Mouse (Mus musculus) kidney, embryonic 14.5 days (tissue): ENCODE measurements around the gene Mgat5. TPM values are rescaled to one million over a fixed set of nuclear protein-coding genes. Genes with fewer than 3 reads are reported as not detected.

ENCODE experiments used
- ATAC-seq: fragments of 200-750 bp; cut with Nextera tagmentation; 2 replicates; pipeline ENCODE4 v1.8.0; 2017; ENCODE audit warnings: moderate number of reproducible peaks, mild to moderate bottlenecking, moderate TSS enrichment, moderate library complexity; ENCODE audit not compliant: low FRiP score, low TSS enrichment
- H3K27ac ChIP-seq: fragments of 300-500 bp; sonication (generic); 2 replicates; pipeline ENCODE4 v1.5.1; 2014; ENCODE audit warnings: low read depth, mild to moderate bottlenecking, low read length, moderate library complexity, mixed read lengths
- H3K27me3 ChIP-seq: fragments of 300-500 bp; sonication (generic); 2 replicates; pipeline ENCODE4 v1.6.1; 2014; ENCODE audit warnings: mild to moderate bottlenecking, low read length; ENCODE audit not compliant: control insufficient read depth, insufficient read depth
- H3K36me3 ChIP-seq: fragments of 300-500 bp; sonication (generic); 2 replicates; pipeline ENCODE4 v1.6.1; 2014; ENCODE audit warnings: low read length, mixed read lengths; ENCODE audit not compliant: control insufficient read depth, insufficient read depth
- H3K4me1 ChIP-seq: fragments of 300-500 bp; sonication (generic); 2 replicates; pipeline ENCODE4 v1.6.1; 2014; ENCODE audit warnings: low read length, mixed read lengths; ENCODE audit not compliant: control insufficient read depth, insufficient read depth
- H3K4me2 ChIP-seq: fragments of 300-500 bp; sonication (generic); replicated peaks from 2 replicates; pipeline ENCODE4 v1.6.1; 2014; ENCODE audit warnings: low read depth, mild to moderate bottlenecking, low read length
- H3K4me3 ChIP-seq: fragments of 300-500 bp; sonication (generic); 2 replicates; pipeline ENCODE4 v1.5.1; 2014; ENCODE audit warnings: mild to moderate bottlenecking, low read length
- H3K9ac ChIP-seq: fragments of 300-500 bp; sonication (generic); 2 replicates; pipeline ENCODE4 v1.6.1; 2014; ENCODE audit warnings: low read depth, mild to moderate bottlenecking, low read length, moderate library complexity
- H3K9me3 ChIP-seq: fragments of 300-500 bp; sonication (generic); 2 replicates; pipeline ENCODE4 v1.6.1; 2016; ENCODE audit warnings: low read length; ENCODE audit not compliant: control insufficient read depth
- WGBS: fragments of 180-500 bp; shearing (Covaris S2); extraction: QIAGEN DNeasy Blood & Tissue Kit; methylation state at CpG from one replicate; pipeline ENCODE4 v1.1.7; 2014; 5-methylcytosine and 5-hydroxymethylcytosine counted together
- polyA plus RNA-seq: library from polyadenylated mRNA; unstranded; fragments of >200 nt; fragmentation: Nextera tagmentation; extraction: Ambion mirVana; gene quantifications from 2 replicates; pipeline ENCODE4 v1.2.1, GENCODE M21; 2014

Mgat5 gene
- polyA plus RNA-seq, 1 experiment from 2014 or later: 11.0 TPM

DNA sequence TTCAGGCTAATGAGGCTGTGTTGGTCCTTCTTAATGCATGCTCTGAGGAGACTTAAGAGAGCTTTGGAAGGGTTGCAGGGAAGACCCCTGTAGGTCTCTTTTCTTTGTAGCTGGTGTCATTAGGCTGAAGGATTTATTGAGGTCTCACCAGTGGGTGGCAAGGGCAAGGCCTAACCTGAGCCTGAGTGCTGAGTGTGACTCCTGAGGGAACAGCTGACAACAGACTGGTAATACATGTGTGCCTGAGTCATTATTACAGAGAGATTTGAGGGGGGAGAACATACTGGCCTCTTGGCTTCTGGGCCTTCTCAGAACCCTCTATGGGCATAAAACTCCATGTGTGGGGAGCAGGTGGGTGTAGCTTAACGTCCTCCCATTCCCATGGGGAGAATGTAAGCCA, 8.0 kb downstream of the Mgat5 start:
- Histone ChIP-seq H3K36me3 (no peaks in the 10 kb centered on the region), H3K4me3 (no peak overlapping the region), H3K9ac (no peak overlapping the region), H3K4me1 (peaks cover 14% of the 10 kb centered on the region; the same call in 1 of the 2 replicates), H3K27me3 (no peaks in the 10 kb centered on the region), H3K9me3 (no peaks in the 10 kb centered on the region), H3K4me2 (no peak overlapping the region), H3K27ac (no peak overlapping the region)
- no peak for ATAC-seq
- WGBS: 44% methylated on average over 1 of the region's 1 CpGs

- no peaks in the 10 kb centered on the region for H3K27me3 ChIP-seq
- no peak overlapping the region for H3K27ac ChIP-seq
- WGBS: 33% methylated on average over 3 of the region's 3 CpGs
- no peak overlapping the region for H3K9ac ChIP-seq
- no peaks in the 10 kb centered on the region for H3K9me3 ChIP-seq
- H3K36me3 ChIP-seq: no peaks in the 10 kb centered on the region
- no peak overlapping the region for H3K4me3 ChIP-seq
- peaks cover 12% of the 10 kb centered on the region; the same call in 1 of the 2 replicates for H3K4me1 ChIP-seq
- no peak for ATAC-seq
- H3K4me2 ChIP-seq: no peak overlapping the region
Observed at GRCm38 (mm10) chr1:127213434-127213833, 8.6 kb downstream of the Mgat5 start.

DNA sequence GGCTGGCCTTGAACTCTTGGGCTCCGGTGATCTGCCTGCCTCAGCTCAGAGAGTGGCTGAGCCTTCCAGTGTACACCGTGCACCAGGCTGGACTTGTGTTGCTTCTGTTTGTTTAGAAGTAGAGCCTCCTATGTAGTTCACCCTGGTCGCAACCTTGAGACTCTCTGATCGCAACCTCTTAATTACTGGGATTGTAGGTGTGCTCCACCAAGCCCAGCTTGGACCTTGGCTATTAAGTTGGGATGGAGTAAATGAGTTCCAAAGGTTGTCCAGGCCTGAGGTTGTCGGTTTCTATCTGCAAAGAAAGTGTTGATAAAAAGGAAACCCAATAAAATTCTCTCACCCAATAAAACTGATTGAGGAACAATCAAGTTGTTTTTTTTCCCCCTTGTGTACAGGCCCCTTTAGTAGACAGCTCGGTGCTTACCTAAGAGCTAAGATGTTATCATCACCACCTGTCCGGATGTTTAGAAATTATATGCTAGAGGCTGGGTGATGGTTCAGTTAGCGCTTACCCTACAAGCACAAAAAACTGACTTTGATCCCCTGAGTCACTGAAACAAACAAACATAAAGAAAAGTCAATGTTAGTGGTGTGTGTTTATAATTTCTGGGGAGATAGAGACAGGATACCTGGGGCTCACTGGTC, 9.9 kb downstream of the Mgat5 start:
- no peak overlapping the region for H3K27ac ChIP-seq
- no peak overlapping the region for H3K4me2 ChIP-seq
- H3K27me3 ChIP-seq: no peaks in the 10 kb centered on the region
- H3K9ac ChIP-seq: no peak overlapping the region
- no peak overlapping the region for H3K4me3 ChIP-seq
- H3K36me3 ChIP-seq: no peaks in the 10 kb centered on the region
- ATAC-seq: no peak
- peaks cover 12% of the 10 kb centered on the region; the same call in 1 of the 2 replicates for H3K4me1 ChIP-seq
- WGBS: 76% methylated on average over 8 of the region's 8 CpGs
- H3K9me3 ChIP-seq: no peaks in the 10 kb centered on the region

GRCm38 (mm10) chr1:127216979-127217378, 12.2 kb downstream of the Mgat5 start:
- Histone ChIP-seq H3K27ac (no peak overlapping the region), H3K9me3 (peaks cover 4% of the 10 kb centered on the region; the same call in 1 of the 2 replicates), H3K4me3 (no peak overlapping the region), H3K9ac (no peak overlapping the region), H3K4me2 (no peak overlapping the region), H3K36me3 (no peaks in the 10 kb centered on the region), H3K4me1 (peaks cover 12% of the 10 kb centered on the region; the same call in 1 of the 2 replicates), H3K27me3 (no peaks in the 10 kb centered on the region)
- 66% methylated on average over 2 of the region's 2 CpGs for WGBS
- no peak for ATAC-seq

- 63% methylated on average over 4 of the region's 4 CpGs for WGBS
- Histone ChIP-seq H3K36me3 (no peaks in the 10 kb centered on the region), H3K27ac (no peak overlapping the region), H3K9ac (no peak overlapping the region), H3K4me3 (no peak overlapping the region), H3K4me1 (peaks cover 12% of the 10 kb centered on the region; the same call in 1 of the 2 replicates), H3K9me3 (peaks cover 4% of the 10 kb centered on the region; the same call in 1 of the 2 replicates), H3K27me3 (no peaks in the 10 kb centered on the region), H3K4me2 (no peak overlapping the region)
- ATAC-seq: no peak
Observed at GRCm38 (mm10) chr1:127217665-127218064, 12.8 kb downstream of the Mgat5 start.

DNA sequence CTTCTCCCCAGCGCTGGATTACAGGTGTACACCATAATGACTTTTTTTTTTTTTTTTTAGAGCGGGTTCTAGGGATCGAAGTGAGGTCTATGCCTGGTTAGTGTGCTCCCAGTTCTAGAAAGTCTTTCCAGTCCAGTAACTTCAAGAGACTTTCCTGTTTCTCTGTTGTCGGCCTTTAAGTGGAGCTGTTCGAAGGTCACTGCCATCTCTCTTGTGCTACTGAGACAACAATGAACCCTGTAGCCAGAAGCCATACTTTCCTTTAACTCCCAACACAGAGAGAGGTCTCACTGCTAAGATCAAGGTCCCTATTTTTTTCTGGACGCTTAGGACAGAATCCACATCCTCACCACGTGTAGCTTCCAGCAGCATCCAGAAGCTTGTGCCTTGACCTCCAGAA, 13.4 kb downstream of the Mgat5 start:
- Histone ChIP-seq H3K9ac (no peak overlapping the region), H3K27me3 (no peaks in the 10 kb centered on the region), H3K9me3 (peaks cover 4% of the 10 kb centered on the region; the same call in 1 of the 2 replicates), H3K36me3 (no peaks in the 10 kb centered on the region), H3K4me3 (no peak overlapping the region), H3K4me2 (no peak overlapping the region), H3K27ac (no peak overlapping the region), H3K4me1 (0 out of 2 replicates have a peak, but pooled peaks cover 6% of the 10 kb centered on the region)
- no peak for ATAC-seq
- WGBS: 68% methylated on average over 7 of the region's 7 CpGs

GRCm38 (mm10) chr1:127219161-127219560, 14.3 kb downstream of the Mgat5 start:
- no peaks in the 10 kb centered on the region for H3K27me3 ChIP-seq
- no peak overlapping the region for H3K4me3 ChIP-seq
- H3K36me3 ChIP-seq: no peaks in the 10 kb centered on the region
- H3K9ac ChIP-seq: no peak overlapping the region
- WGBS: 83% methylated on average over 4 of the region's 4 CpGs
- no peak overlapping the region for H3K27ac ChIP-seq
- no peak overlapping the region for H3K4me2 ChIP-seq
- 0 out of 2 replicates have a peak, but pooled peaks cover 6% of the 10 kb centered on the region for H3K4me1 ChIP-seq
- no peak for ATAC-seq
- peaks cover 4% of the 10 kb centered on the region; the same call in 1 of the 2 replicates for H3K9me3 ChIP-seq

DNA sequence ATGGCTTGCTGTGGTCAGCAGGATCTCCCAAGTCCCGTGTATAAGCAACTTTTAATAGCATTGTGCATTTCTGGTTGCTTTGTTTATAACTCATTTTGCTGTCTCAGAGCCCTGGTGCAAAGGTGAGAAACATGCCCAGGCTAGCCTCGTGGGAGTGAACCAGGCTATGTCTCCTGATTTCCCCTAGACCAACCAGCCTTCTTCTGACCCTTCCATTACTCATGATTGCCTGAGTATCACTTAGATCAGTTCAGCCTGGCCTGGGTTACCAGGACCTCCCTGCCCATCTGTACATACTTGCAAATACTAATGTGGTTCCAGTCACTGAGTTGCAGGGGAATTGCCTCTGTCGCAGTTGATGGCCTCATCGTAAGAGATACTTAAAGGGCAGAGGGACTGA, 14.8 kb downstream of the Mgat5 start:
- ATAC-seq: no peak
- no peak overlapping the region for H3K27ac ChIP-seq
- H3K9me3 ChIP-seq: peaks cover 4% of the 10 kb centered on the region; the same call in 1 of the 2 replicates
- H3K36me3 ChIP-seq: no peaks in the 10 kb centered on the region
- H3K4me1 ChIP-seq: 0 out of 2 replicates have a peak, but pooled peaks cover 6% of the 10 kb centered on the region
- H3K4me3 ChIP-seq: no peak overlapping the region
- 70% methylated on average over 4 of the region's 4 CpGs for WGBS
- no peaks in the 10 kb centered on the region for H3K27me3 ChIP-seq
- no peak overlapping the region for H3K4me2 ChIP-seq
- H3K9ac ChIP-seq: no peak overlapping the region

DNA sequence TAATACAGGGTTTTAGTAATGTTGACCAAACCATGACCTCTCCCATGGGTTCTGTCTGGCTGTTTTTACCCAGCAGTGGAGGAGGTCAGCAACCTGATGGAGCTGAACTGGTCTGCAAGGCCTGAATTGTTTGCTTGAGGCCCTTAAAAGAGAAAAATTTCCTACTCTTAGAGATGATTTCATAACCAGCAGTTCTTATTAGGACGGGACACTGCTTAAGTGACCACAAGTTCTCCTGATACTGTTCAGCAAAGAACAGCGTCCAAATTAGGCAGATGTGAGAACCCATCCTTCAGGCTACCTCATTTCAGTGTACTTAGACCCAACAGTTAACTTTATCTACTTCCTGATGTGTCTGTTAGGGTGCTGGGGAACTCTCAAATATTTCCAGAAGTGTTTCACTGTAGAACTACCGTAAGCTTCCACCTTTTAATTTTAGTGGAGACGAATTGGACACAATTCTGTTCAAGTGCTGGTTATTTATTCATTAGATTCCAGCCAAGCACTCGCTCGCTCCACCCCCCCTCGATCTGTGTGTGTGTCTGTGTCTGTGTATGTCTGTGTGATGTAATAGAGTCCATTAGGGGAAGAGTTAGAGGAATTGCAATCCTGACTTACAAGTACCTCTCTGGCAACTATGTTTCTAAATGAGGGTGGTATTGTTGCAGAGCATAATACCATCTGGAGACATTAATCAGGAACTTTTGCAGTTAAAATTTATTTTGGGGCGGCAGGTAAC, 17.4 kb downstream of the Mgat5 start:
- H3K4me3 ChIP-seq: no peak overlapping the region
- no peak overlapping the region for H3K27ac ChIP-seq
- H3K9me3 ChIP-seq: peaks cover 4% of the 10 kb centered on the region; the same call in 1 of the 2 replicates
- 85% methylated on average over 8 of the region's 8 CpGs for whole genome bisulfite sequencing
- no peak for ATAC-seq
- no peak overlapping the region for H3K4me2 ChIP-seq
- no peak overlapping the region for H3K9ac ChIP-seq
- H3K36me3 ChIP-seq: no peaks in the 10 kb centered on the region
- no peaks in the 10 kb centered on the region for H3K27me3 ChIP-seq
- 0 out of 2 replicates have a peak, but pooled peaks cover 3% of the 10 kb centered on the region for H3K4me1 ChIP-seq
